Mouse (Mus musculus): ENCODE results near the gene Luc7l2. TPM values are rescaled to one million over a fixed set of nuclear protein-coding genes. Genes with fewer than 3 reads are reported as not detected.
A peak's percentile ranks its signal among the peaks of the same experiment; 100 is the strongest.

Luc7l2 gene
- polyA plus RNA-seq, 2 experiments, result 60.9 to 214 TPM

- Histone ChIP-seq H3K27me3 (ENCODE audit: control insufficient read depth, insufficient read depth, low read length) (no peaks in the 10 kb centered on the region), H3K9me3 (ENCODE audit: control insufficient read depth, low read length) (no peaks in the 10 kb centered on the region), H3K4me3 (replicated peaks; ENCODE audit: low read length) (no peak overlapping the region), H3K4me1 (ENCODE audit: control insufficient read depth, insufficient read depth, low read length) (peaks cover 3% of the 10 kb centered on the region; the same call in 1 of the 2 replicates), H3K36me3 (ENCODE audit: control insufficient read depth, insufficient read depth, low read length) (no peaks in the 10 kb centered on the region), H3K4me2 (replicated peaks; ENCODE audit: low read depth, low read length, severe bottlenecking) (no peak overlapping the region), H3K27ac (replicated peaks; ENCODE audit: low read depth, low read length) (no peak overlapping the region), H3K9ac (ENCODE audit: low read depth, low read length, severe bottlenecking) (no peak overlapping the region)
- DNase-seq (ENCODE audit: low spot score) (peak; percentile 3), ATAC-seq (ENCODE audit: low FRiP score, low read depth) (no peak)
- WGBS, result 49% methylated on average over 5 of the region's 5 CpGs
- TF ChIP-seq POLR2A (IDR thresholded peaks at IDR 0.05; ENCODE audit: borderline replicate concordance, extremely low read depth, insufficient read depth, insufficient read length), result no peak
Measured at GRCm38 (mm10) chr6:38531211-38531820, 19.8 kb upstream of the Luc7l2 start.

GRCm38 (mm10) chr6:38532500-38533420 is 18.4 kb upstream of the Luc7l2 start:
- Histone ChIP-seq H3K27me3 (ENCODE audit: control insufficient read depth, insufficient read depth, low read length) (no peaks in the 10 kb centered on the region), H3K4me2 (replicated peaks; ENCODE audit: low read depth, low read length, severe bottlenecking) (peak overlapping the region; percentile 65), H3K36me3 (ENCODE audit: control insufficient read depth, insufficient read depth, low read length) (no peaks in the 10 kb centered on the region), H3K9ac (ENCODE audit: low read depth, low read length, severe bottlenecking) (peak overlapping the region; percentile 69), H3K4me1 (ENCODE audit: control insufficient read depth, insufficient read depth, low read length) (peaks cover 3% of the 10 kb centered on the region; the same call in 1 of the 2 replicates), H3K27ac (replicated peaks; ENCODE audit: low read depth, low read length) (peak overlapping the region; percentile 93), H3K4me3 (replicated peaks; ENCODE audit: low read length) (peak overlapping the region; percentile 82), H3K9me3 (ENCODE audit: control insufficient read depth, low read length) (no peaks in the 10 kb centered on the region)
- ATAC-seq (ENCODE audit: low FRiP score, low read depth) (peak; percentile 16), DNase-seq (ENCODE audit: low spot score) (peak; percentile 3)
- TF ChIP-seq POLR2A (IDR thresholded peaks at IDR 0.05; ENCODE audit: borderline replicate concordance, extremely low read depth, insufficient read depth, insufficient read length), result no peak; the same call in 1 of the 2 replicates
- WGBS, result 5% methylated on average over 25 of the region's 25 CpGs

- Histone ChIP-seq H3K4me2 (replicated peaks; ENCODE audit: low read depth, low read length, severe bottlenecking) (peak within 1 kb of the TSS; percentile 65), H3K9ac (ENCODE audit: low read depth, low read length, severe bottlenecking) (peak within 1 kb of the TSS; percentile 86), H3K36me3 (ENCODE audit: control insufficient read depth, insufficient read depth, low read length) (no peaks in the 10 kb centered on the region), H3K9me3 (ENCODE audit: control insufficient read depth, low read length) (no peaks in the 10 kb centered on the region), H3K27ac (replicated peaks; ENCODE audit: low read depth, low read length) (peak within 1 kb of the TSS; percentile 95), H3K27me3 (ENCODE audit: control insufficient read depth, insufficient read depth, low read length) (no peaks in the 10 kb centered on the region), H3K4me1 (ENCODE audit: control insufficient read depth, insufficient read depth, low read length) (peaks cover 3% of the 10 kb centered on the region; the same call in 1 of the 2 replicates), H3K4me3 (replicated peaks; ENCODE audit: low read length) (peak within 1 kb of the TSS; percentile 82)
- ATAC-seq (ENCODE audit: low FRiP score, low read depth), result peak; percentile 93
- WGBS, result 5% methylated on average over 41 of the region's 41 CpGs
- peak; percentile 99 for DNase-seq (ENCODE audit: low spot score)
- TF ChIP-seq POLR2A (IDR thresholded peaks at IDR 0.05; ENCODE audit: borderline replicate concordance, extremely low read depth, insufficient read depth, insufficient read length), result peak; percentile 50; the same call in 1 of the 2 replicates
Measured at GRCm38 (mm10) chr6:38533428-38534405, 17.4 kb upstream of the Luc7l2 start, which contains the start of gene Fmc1. TSS of gene Fmc1 (plus strand) at chr6:38533502.

GRCm38 (mm10) chr6:38534640-38535365 is 16.3 kb upstream of the Luc7l2 start:
- ATAC-seq (ENCODE audit: low FRiP score, low read depth), result peak; percentile 62
- TF ChIP-seq POLR2A (IDR thresholded peaks at IDR 0.05; ENCODE audit: borderline replicate concordance, extremely low read depth, insufficient read depth, insufficient read length), result peak; percentile 70; the same call in 1 of the 2 replicates
- Histone ChIP-seq H3K36me3 (ENCODE audit: control insufficient read depth, insufficient read depth, low read length) (peaks cover under 1% of the 10 kb centered on the region; the same call in 1 of the 2 replicates), H3K27ac (replicated peaks; ENCODE audit: low read depth, low read length) (peak overlapping the region; percentile 95), H3K9me3 (ENCODE audit: control insufficient read depth, low read length) (no peaks in the 10 kb centered on the region), H3K4me3 (replicated peaks; ENCODE audit: low read length) (peak overlapping the region; percentile 82), H3K9ac (ENCODE audit: low read depth, low read length, severe bottlenecking) (peak overlapping the region; percentile 86), H3K27me3 (ENCODE audit: control insufficient read depth, insufficient read depth, low read length) (no peaks in the 10 kb centered on the region), H3K4me2 (replicated peaks; ENCODE audit: low read depth, low read length, severe bottlenecking) (peak overlapping the region; percentile 54), H3K4me1 (ENCODE audit: control insufficient read depth, insufficient read depth, low read length) (peaks cover 3% of the 10 kb centered on the region; the same call in 1 of the 2 replicates)
- 0% methylated on average over 52 of the region's 53 CpGs for WGBS
- DNase-seq (ENCODE audit: low spot score), result peak; percentile 90
